Mouse (Mus musculus): ENCODE data around the gene Btbd35f10. TPM values are rescaled to one million over a fixed set of nuclear protein-coding genes. Genes with fewer than 3 reads are reported as not detected.
"Not testable (repeated sequence)": the region's sequence is repeated elsewhere in the genome, so short reads cannot be mapped to it uniquely, and the experiment has no call there.

Btbd35f10 gene
- not detected in 2 replicates for polyA plus RNA-seq (2012; rRNA removed)

DNA sequence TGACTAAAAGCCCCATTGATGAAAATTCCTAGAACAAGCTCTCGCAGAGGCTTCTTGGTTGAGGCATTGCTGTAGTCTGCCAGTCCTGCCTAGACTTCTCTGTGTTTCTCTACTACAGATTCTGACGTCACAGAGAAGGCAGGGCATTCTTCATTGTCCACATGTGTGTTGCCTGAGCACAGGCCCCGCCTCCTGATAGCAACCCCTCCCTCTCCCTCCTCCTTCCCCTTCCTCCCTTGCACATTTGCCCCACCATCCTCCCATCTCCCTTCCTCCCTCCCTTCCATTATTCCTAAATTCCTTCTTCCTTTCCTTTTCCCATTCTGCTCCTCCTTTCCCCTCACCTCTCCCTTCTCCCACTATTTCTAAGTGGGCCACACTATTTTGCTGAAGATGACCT, at the start of gene Btbd35f10:
Btbd35f10 (minus strand) TSS at position 101 of the 400 bp plus-strand sequence.
- WGBS = no CpG with 5 or more reads among the region's 3 CpGs
- not testable (repeated sequence) for H3K27me3 ChIP-seq (ENCODE audit: control insufficient read depth, insufficient read depth, low read length); H3K36me3 ChIP-seq (ENCODE audit: control insufficient read depth, insufficient read depth, low read length); H3K27ac ChIP-seq (ENCODE audit: insufficient read depth, low read length); H3K4me1 ChIP-seq (ENCODE audit: control insufficient read depth, insufficient read depth, insufficient read length); H3K4me3 ChIP-seq (ENCODE audit: extremely low read depth, insufficient read depth, insufficient read length); DNase-seq (ENCODE audit: low read depth in 1 of 2, low spot score in 2 of 2)

Other genes with a start within 250 kb of the Btbd35f10 start
- not detected in 2 replicates for gene Btbd35f18, start 52.7 kb downstream of the Btbd35f10 start, polyA plus RNA-seq (2012; rRNA removed)
- not detected in 2 replicates for gene Btbd35f16, start 204.1 kb upstream of the Btbd35f10 start, polyA plus RNA-seq (2012; rRNA removed)